Mouse (Mus musculus) midbrain, embryonic 14.5 days (tissue): ENCODE measurements around the gene Rnls. TPM values are rescaled to one million over a fixed set of nuclear protein-coding genes. Genes with fewer than 3 reads are reported as not detected.

Experiments
- ATAC-seq: fragments of 200-750 bp; cut with Nextera tagmentation; 2 replicates; pipeline ENCODE4 v1.8.0; 2017; ENCODE audit warnings: moderate number of reproducible peaks, moderate library complexity; ENCODE audit not compliant: low FRiP score, low TSS enrichment
- DNase-seq: peaks from one replicate; pipeline ENCODE4 v3.0.0-alpha.2; 2015
- H3K27ac ChIP-seq: fragments of 300-500 bp; sonication (generic); replicated peaks from 2 replicates; pipeline ENCODE4 v1.5.1; 2014; ENCODE audit warnings: mild to moderate bottlenecking, low read depth, low read length, moderate library complexity
- H3K27me3 ChIP-seq: fragments of 300-500 bp; sonication (generic); 2 replicates; pipeline ENCODE4 v1.6.1; 2014; ENCODE audit warnings: low read length, control low read depth, mixed read lengths; ENCODE audit not compliant: control insufficient read depth, insufficient read depth
- H3K36me3 ChIP-seq: fragments of 300-500 bp; sonication (generic); 2 replicates; pipeline ENCODE4 v1.6.1; 2014; ENCODE audit warnings: low read length, control low read depth; ENCODE audit not compliant: control insufficient read depth, insufficient read depth
- H3K4me1 ChIP-seq: fragments of 300-500 bp; sonication (generic); 2 replicates; pipeline ENCODE4 v1.6.1; 2014; ENCODE audit warnings: mild to moderate bottlenecking, antibody characterized with exemption, low read length, control low read depth; ENCODE audit not compliant: control insufficient read depth, insufficient read depth
- H3K4me2 ChIP-seq: fragments of 300-500 bp; sonication (generic); 2 replicates; pipeline ENCODE4 v1.6.1; 2014; ENCODE audit warnings: mild to moderate bottlenecking, low read length, moderate library complexity
- H3K4me3 ChIP-seq: fragments of 300-500 bp; sonication (generic); replicated peaks from 2 replicates; pipeline ENCODE4 v1.5.1; 2014; ENCODE audit warnings: low read depth, low read length
- H3K9ac ChIP-seq: fragments of 300-500 bp; sonication (generic); replicated peaks from 2 replicates; pipeline ENCODE4 v1.6.1; 2014; ENCODE audit warnings: mild to moderate bottlenecking, low read length, moderate library complexity
- H3K9me3 ChIP-seq: fragments of 300-500 bp; sonication (generic); 2 replicates; pipeline ENCODE4 v1.6.1; 2016; ENCODE audit warnings: low read length, control low read depth, mixed read lengths; ENCODE audit not compliant: control insufficient read depth
- WGBS: fragments of 180-500 bp; shearing (Covaris S2); extraction: QIAGEN DNeasy Blood & Tissue Kit; methylation state at CpG from one replicate; pipeline ENCODE4 v1.1.7; 2014; 5-methylcytosine and 5-hydroxymethylcytosine counted together
- polyA plus RNA-seq: library from polyadenylated mRNA; unstranded; fragments of >200 nt; fragmentation: Nextera tagmentation; extraction: Ambion mirVana; gene quantifications from 2 replicates; pipeline ENCODE4 v1.2.1, GENCODE M21; 2014

Gene Rnls
- polyA plus RNA-seq, 1 experiment from 2014 or later = 10.0 TPM

- Histone ChIP-seq H3K36me3 (no peaks in the 10 kb centered on the region), H3K27ac (no peak overlapping the region), H3K27me3 (no peaks in the 10 kb centered on the region), H3K4me2 (no peak overlapping the region), H3K4me3 (no peak overlapping the region), H3K9me3 (no peaks in the 10 kb centered on the region), H3K9ac (no peak overlapping the region), H3K4me1 (no peaks in the 10 kb centered on the region)
- ATAC-seq (no peak), DNase-seq (no peak)
- 51% methylated on average over 4 of the region's 4 CpGs for WGBS
These were observed 65.1 kb downstream of the Rnls start for GRCm38 (mm10) chr19:33326706-33327641.

GRCm38 (mm10) chr19:33318785-33319184 is 73.3 kb downstream of the Rnls start:
- H3K27ac ChIP-seq = no peak overlapping the region
- no peaks in the 10 kb centered on the region for H3K9me3 ChIP-seq
- WGBS = 59% methylated on average over 1 of the region's 1 CpGs
- DNase-seq (no peak), ATAC-seq (no peak)
- no peak overlapping the region for H3K9ac ChIP-seq
- H3K4me1 ChIP-seq = no peaks in the 10 kb centered on the region
- H3K4me3 ChIP-seq = no peak overlapping the region
- H3K36me3 ChIP-seq = no peaks in the 10 kb centered on the region
- H3K27me3 ChIP-seq = no peaks in the 10 kb centered on the region
- H3K4me2 ChIP-seq = no peak overlapping the region

GRCm38 (mm10) chr19:33317130-33317529 is 75.0 kb downstream of the Rnls start:
- DNase-seq (no peak), ATAC-seq (no peak)
- Histone ChIP-seq H3K27me3 (no peaks in the 10 kb centered on the region), H3K36me3 (no peaks in the 10 kb centered on the region), H3K4me2 (no peak overlapping the region), H3K4me1 (no peaks in the 10 kb centered on the region), H3K9ac (no peak overlapping the region), H3K4me3 (no peak overlapping the region), H3K9me3 (no peaks in the 10 kb centered on the region), H3K27ac (no peak overlapping the region)
- 77% methylated on average over 4 of the region's 4 CpGs for WGBS

- ATAC-seq (no peak), DNase-seq (no peak)
- Histone ChIP-seq H3K27ac (no peak overlapping the region), H3K27me3 (no peaks in the 10 kb centered on the region), H3K4me1 (no peaks in the 10 kb centered on the region), H3K4me2 (no peak overlapping the region), H3K9ac (no peak overlapping the region), H3K4me3 (no peak overlapping the region), H3K36me3 (no peaks in the 10 kb centered on the region), H3K9me3 (no peaks in the 10 kb centered on the region)
- WGBS = 73% methylated on average over 3 of the region's 3 CpGs
These were observed 92.3 kb downstream of the Rnls start for GRCm38 (mm10) chr19:33299726-33300292.

- no peak overlapping the region for H3K4me2 ChIP-seq
- no peak overlapping the region for H3K27ac ChIP-seq
- DNase-seq = no peak
- no peaks in the 10 kb centered on the region for H3K4me1 ChIP-seq
- H3K9me3 ChIP-seq = no peaks in the 10 kb centered on the region
- H3K4me3 ChIP-seq = no peak overlapping the region
- no peaks in the 10 kb centered on the region for H3K36me3 ChIP-seq
- no peak for ATAC-seq
- H3K27me3 ChIP-seq = no peaks in the 10 kb centered on the region
- H3K9ac ChIP-seq = no peak overlapping the region
- 43% methylated on average over 2 of the region's 2 CpGs for WGBS
These were observed 95.8 kb downstream of the Rnls start for GRCm38 (mm10) chr19:33296338-33296737.

GRCm38 (mm10) chr19:33282985-33283384 is 109.1 kb downstream of the Rnls start:
- ATAC-seq = no peak
- H3K9ac ChIP-seq = no peak overlapping the region
- no peak overlapping the region for H3K4me2 ChIP-seq
- WGBS = 58% methylated on average over 3 of the region's 3 CpGs
- no peak overlapping the region for H3K4me3 ChIP-seq
- H3K4me1 ChIP-seq = no peaks in the 10 kb centered on the region
- H3K36me3 ChIP-seq = no peaks in the 10 kb centered on the region
- H3K27me3 ChIP-seq = no peaks in the 10 kb centered on the region
- no peak overlapping the region for H3K27ac ChIP-seq
- peak; percentile 24 for DNase-seq
- H3K9me3 ChIP-seq = no peaks in the 10 kb centered on the region

- no peaks in the 10 kb centered on the region for H3K36me3 ChIP-seq
- ATAC-seq = no peak
- no peak overlapping the region for H3K4me3 ChIP-seq
- no peak overlapping the region for H3K4me2 ChIP-seq
- no peak overlapping the region for H3K9ac ChIP-seq
- no peak for DNase-seq
- H3K27ac ChIP-seq = no peak overlapping the region
- no peaks in the 10 kb centered on the region for H3K4me1 ChIP-seq
- H3K9me3 ChIP-seq = no peaks in the 10 kb centered on the region
- no peaks in the 10 kb centered on the region for H3K27me3 ChIP-seq
- 98% methylated on average over 1 of the region's 1 CpGs for WGBS
These were observed 115.7 kb downstream of the Rnls start for GRCm38 (mm10) chr19:33276421-33276820.

GRCm38 (mm10) chr19:33273676-33274075 is 118.4 kb downstream of the Rnls start:
- H3K9me3 ChIP-seq = no peaks in the 10 kb centered on the region
- no peaks in the 10 kb centered on the region for H3K4me1 ChIP-seq
- H3K4me2 ChIP-seq = no peak overlapping the region
- 86% methylated on average over 1 of the region's 1 CpGs for WGBS
- no peaks in the 10 kb centered on the region for H3K27me3 ChIP-seq
- DNase-seq = no peak
- no peak overlapping the region for H3K4me3 ChIP-seq
- H3K36me3 ChIP-seq = no peaks in the 10 kb centered on the region
- H3K27ac ChIP-seq = no peak overlapping the region
- no peak overlapping the region for H3K9ac ChIP-seq
- no peak for ATAC-seq

GRCm38 (mm10) chr19:33271571-33271970 is 120.5 kb downstream of the Rnls start:
- no peaks in the 10 kb centered on the region for H3K36me3 ChIP-seq
- H3K9ac ChIP-seq = no peak overlapping the region
- DNase-seq (no peak), ATAC-seq (no peak)
- no peaks in the 10 kb centered on the region for H3K4me1 ChIP-seq
- no peaks in the 10 kb centered on the region for H3K9me3 ChIP-seq
- H3K27ac ChIP-seq = no peak overlapping the region
- no peak overlapping the region for H3K4me2 ChIP-seq
- 68% methylated on average over 2 of the region's 2 CpGs for WGBS
- no peaks in the 10 kb centered on the region for H3K27me3 ChIP-seq
- no peak overlapping the region for H3K4me3 ChIP-seq
